Mouse (Mus musculus) ovary, postnatal 10 days (tissue): ENCODE measurements around the gene Trp53rka.
"Not testable (repeated sequence)": the region's sequence is repeated elsewhere in the genome, so short reads cannot be mapped to it uniquely, and the experiment has no call there.

ENCODE experiments used
- DNase-seq: peaks from one replicate; pipeline ENCODE4 v3.0.0; 2022; ENCODE audit warnings: low spot score

Gene Trp53rka

DNA sequence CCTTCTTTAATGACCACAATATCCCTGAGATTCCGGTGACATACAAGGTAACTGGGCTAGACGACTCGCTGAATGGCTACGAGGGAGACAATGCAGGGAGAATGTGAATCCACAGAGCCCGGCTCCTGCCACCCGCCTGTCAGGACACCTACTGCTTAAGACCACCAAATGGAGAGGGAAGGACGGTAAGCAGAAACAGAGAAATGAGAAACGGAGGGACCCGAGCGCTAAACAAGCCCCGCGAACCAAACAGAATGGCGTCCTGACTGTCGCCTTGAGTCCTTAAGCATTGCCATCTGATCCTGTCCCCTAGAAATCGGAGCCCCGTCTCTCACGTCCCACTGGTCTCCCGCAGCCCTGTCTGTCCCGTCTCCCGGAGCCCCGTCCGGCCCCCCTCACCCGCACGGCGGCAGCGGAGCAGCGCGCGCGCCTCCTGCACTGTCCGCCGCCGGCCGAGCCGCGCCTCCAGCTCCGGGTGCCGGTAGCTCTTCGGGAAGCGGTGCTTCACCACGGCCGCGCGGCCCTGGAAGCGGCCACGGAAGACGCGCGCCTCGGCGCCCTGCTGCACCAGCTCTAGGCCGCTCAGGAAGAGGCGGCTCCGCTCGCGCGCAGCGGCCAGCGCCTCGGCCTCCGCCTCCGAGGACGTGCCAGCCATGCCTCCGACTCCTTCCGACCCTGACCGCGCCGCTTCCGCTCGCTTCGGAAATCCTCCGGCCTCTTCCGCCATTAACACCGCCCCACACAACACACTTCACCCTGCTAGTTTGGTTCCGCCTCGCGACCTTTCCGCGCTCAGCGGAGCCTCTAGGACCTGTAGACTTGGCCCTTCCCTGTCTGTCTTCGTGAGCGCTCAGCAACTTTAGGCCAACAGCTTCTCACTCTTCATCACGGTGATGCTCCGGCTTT lies at the start of gene Trp53rka:
TSS of gene Trp53rka (minus strand) at position 677 of the 906 bp plus-strand sequence.
- peak; percentile 58 for DNase-seq

DNA sequence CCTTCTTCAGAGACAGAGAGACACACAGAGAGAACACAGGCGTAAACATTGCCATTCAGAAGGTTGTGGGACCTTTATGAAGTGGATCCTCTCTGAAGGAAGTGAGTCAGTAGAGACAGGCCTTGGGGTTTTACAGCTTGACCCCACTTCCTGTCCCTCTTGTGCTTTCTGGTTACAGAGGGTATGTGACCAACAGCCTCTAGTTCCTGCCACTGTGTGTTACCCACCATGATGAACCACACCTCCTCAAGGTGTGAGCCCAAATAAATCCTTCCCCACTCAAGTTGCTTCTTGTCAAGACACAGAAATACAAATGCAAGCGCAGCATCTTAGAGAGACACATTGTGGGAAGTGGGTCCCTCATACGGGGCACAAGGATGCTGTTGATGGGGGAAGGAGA lies 47.9 kb upstream of the Trp53rka start:
- DNase-seq, result no peak

DNA sequence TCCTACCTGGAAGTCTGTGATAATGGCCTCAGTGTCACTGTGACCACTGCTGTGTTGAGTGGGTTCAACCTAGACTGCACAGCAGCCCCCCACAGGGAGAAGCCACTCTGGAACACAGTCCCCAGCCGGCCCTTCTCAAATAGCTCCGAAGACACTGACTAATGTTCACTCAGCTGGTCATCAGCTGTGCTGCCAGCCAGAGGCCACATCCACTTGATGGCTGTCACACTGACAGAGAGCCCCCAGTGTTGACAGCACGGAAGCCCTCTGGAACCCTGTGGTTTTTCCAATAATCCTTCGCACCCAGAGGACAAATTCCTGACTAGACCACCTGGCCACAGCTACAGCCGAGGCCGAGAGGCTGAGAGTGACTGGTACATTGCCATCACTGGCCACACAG lies 40.7 kb upstream of the Trp53rka start:
- no peak for DNase-seq

DNA sequence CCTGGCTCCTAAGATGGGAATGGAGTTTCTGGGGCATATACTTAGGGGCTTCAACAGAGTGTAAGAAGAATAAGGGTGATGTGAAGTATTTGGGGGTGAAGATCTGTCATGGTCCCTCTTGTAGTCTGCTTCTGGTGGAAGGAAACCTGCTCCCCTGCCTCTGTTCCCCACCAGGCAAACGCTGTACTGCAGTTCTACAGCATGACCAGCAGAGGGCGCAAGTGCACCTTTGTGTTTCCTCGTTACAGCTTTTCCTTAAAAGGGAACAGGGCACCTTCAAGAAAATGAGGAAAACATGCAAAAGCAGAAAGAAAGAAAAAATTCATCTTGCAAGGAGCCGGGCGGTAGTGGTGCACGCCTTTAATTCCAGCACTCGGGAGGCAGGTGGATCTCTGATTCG lies 36.0 kb upstream of the Trp53rka start:
- DNase-seq, result peak; percentile 41

DNA sequence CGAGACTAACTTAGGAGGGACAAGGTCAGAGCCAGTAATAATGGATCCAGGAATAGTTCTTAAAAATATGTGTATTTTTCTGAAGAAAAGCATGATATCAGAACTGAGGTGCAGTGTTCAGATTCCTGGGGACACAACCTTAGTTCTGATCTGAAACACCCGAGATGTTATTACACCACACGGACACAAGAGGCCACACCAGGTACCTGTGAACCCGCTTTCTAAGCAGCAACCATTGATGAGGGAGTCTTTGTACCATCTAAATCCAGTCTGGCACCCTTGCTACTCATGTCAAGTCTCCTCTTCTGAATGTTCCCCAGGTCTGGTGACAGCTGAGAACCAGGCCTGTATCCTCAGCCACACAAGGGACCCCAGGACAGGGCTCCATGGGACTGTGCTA lies 32.5 kb upstream of the Trp53rka start:
- DNase-seq, result no peak

DNA sequence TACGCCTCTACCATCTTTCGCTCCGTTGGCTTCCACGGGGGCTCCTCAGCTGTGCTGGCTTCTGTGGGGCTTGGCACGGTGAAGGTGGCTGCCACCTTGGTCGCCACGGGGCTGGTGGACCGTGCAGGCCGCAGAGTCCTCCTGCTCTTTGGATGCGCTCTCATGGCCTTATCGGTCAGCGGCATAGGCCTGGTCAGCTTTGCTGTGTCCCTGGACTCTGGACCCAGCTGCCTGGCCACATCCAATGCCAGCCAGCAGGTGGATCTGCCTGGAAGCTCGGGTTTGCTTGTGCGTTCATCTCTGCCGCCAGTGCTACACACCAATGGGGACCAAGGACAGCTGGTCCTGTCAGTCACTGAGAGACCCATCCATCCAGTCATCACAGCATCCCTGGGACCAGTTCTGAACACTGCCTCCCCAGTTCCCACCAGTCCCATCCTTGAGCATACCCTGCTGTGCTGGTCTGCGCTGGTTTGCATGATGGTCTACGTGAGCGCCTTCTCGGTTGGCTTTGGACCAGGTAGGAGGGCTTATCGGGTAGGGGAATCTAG lies 22.1 kb upstream of the Trp53rka start:
- DNase-seq, result no peak

DNA sequence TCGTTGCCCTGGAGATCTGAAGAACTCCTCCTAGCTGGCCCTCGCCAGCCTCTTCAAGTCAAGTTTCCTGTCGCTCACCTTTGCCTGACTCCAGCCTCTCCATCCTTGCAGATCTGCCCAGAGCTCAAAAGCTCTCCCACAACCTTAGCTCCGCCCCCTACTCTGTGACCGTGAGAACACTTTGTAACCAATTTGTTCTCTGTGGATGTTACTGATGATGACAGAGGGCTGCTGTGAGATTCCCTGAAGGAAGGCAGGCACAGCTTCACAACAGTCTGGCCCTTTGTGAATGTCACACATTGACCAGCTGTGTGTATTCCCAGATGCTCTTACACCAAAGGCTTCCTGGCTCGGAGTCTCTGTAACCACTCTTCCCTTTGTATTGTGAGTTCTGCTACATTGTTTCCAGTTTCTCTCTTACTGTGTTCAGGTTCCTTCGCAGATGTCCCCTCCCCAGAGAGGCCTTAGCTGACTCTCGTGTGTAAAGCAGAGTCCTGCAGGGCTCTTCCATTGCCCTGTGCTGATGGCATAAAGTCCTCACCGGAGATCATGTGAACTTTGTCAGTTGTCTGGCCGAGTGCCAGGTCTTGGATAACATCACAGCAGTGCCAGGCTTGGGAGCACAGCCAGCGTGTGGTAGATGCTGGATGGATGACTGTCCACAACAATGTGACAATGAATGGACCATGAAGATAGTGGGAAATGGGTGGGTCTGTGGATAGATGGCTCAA lies 19.9 kb upstream of the Trp53rka start:
- DNase-seq, result no peak

DNA sequence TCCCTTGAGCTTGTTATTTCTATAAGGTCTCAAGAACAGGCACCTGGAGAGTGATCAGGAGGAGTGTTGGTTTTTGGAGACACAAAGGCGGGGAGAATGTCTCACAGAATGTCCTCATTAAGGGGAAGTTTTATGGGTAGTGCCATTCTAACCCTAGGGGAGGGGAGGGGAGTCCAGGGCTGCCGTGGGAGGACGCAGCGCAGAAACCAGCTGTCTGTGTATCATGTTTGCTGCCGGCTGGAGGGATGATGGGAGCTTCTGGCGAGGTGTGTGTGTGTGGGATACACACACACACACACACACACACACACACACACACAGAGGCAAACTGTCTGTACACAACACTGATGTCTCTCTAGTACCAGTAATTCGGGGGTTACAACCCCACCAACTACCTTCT lies 19.3 kb upstream of the Trp53rka start:
- DNase-seq, result no peak

DNA sequence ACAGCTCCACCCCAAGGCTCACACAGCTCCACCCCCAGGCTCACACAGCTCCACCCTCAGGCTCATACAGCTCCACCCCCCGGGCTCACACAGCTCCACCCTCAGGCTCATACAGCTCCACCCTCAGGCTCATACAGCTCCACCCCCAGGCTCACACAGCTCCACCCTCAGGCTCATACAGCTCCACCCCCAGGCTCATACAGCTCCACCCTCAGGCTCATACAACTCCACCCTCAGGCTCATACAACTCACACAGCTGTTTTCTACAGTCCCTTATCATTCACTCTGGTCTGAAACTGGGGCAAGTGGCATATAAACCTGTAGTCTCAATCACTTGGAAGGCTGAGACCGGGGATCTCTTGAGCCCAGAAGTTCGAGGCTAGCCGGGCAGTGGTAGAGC lies 18.4 kb upstream of the Trp53rka start:
- not testable (repeated sequence) for DNase-seq

DNA sequence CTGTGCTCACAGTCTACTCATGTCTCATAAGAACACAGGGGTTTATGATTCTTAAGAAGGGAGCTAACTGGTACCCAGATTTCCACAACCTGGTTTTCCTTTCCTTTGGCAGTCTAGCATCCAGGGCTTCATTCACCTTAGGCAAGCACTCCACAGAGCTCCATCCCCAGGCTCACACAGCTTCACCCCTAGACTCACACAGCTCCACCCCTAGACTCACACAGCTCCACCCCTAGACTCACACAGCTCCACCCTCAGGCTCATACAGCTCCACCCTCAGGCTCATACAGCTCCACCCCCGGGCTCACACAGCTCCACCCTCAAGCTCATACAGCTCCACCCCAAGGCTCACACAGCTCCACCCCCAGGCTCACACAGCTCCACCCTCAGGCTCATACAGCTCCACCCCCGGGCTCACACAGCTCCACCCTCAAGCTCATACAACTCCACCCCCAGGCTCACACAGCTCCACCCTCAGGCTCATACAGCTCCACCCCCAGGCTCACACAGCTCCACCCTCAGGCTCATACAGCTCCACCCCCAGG lies 17.9 kb upstream of the Trp53rka start:
- DNase-seq, result not testable (repeated sequence)

DNA sequence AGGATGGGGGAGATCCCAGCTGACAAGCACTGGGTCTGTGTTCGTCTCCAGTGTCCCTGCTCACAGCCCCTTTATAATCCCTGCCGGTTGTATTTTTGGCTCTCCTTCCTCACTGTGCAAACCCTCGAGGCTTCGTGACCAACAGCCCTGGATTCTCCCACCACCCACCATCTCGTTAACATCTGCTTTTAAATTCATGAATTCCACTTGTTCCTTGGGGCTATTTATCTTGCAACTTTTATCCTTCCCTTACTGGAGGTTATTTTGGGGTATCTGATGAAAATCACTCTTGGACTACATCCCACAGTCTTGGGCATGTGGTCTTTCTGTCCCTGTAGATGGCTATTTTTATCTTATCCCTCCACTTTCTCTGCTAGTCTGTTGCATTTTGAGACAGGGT lies 17.3 kb upstream of the Trp53rka start:
- no peak for DNase-seq

DNA sequence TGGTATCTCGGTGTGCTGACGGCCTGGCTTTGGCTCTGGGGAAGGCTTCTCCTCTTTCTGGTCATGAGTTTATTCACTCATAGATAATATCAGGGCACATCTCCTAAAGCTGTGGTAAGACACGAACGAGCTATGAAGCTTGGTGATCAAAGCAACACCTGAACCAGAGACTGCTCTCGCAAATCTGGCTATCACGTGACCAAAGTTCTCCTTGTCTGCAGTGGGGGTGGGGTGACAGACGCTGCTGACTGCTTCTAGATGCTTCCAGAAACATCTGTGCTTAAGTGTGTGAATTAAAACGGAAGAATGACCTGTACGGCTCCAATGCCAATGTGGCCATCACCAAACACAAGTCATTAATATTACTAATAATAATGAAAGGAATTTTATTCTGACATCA lies 16.6 kb upstream of the Trp53rka start:
- no peak for DNase-seq

DNA sequence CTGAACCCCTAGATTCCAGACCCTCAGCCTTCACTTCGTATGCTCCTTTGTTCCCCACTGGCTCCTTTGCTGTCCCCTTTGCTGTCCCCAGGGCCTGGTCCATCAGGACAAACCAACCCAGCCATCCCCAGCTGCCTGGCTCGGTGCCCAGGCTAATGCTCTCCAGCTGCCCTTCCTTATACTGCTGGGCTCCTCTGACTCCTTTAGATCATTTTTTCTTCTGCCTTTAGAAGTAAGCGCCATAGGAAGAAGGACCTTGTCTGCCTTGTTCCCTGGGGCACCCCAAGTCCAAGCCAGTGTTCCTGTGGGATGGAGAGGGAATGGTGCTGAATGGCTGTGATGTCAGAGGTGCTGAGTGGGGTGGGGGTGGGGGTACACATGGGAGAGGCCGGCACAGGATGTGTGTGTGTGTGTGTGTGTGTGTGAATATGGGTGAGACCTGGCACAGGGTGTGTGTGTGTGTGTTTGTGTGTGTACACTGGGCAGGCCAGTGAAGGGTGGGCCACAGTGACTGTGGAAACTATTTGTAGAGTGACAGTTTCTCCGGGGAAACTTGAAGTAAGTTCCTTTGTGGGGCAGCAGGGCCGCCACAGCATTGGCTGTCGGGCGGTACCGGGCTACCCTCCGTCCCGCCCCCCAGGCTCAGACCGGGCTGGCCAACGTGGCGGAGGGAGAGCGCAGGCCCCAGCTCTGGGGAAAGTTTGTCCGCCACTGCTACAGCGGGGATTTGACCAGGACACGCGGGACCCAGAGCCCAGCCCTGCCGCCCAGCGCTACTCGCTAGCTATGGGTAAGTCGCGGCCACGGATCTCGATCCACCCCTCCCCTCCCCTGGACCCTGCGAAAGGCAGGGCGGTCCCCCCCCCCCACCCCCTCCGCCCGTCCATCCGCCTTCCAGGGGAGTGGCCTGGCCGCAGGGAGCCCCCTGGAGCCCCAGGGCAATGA lies 10.4 kb upstream of the Trp53rka start, which contains the start of gene Slc2a10:
TSS of gene Slc2a10 (plus strand) at position 529 of the 945 bp plus-strand sequence.
- DNase-seq, result peak; percentile 39

DNA sequence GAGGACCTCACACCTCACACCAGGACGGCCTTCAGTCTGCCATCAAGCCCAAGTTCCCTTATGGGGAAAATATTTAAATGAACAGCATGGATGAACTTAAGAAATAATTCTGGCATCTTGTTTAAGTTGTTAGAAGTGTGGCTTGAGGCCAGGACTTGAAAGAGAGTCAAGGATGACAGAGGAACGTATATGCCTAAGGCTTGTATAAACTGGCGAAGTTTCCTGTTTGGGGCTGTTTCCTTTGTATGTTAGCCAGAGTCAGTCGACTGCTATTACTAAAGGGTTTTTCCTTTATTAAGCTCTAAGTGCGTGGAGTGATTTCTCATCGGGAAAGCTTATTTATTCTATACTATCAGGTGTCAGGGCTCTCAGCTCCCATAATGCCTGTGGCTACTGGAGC lies 5.7 kb upstream of the Trp53rka start:
- no peak for DNase-seq

DNA sequence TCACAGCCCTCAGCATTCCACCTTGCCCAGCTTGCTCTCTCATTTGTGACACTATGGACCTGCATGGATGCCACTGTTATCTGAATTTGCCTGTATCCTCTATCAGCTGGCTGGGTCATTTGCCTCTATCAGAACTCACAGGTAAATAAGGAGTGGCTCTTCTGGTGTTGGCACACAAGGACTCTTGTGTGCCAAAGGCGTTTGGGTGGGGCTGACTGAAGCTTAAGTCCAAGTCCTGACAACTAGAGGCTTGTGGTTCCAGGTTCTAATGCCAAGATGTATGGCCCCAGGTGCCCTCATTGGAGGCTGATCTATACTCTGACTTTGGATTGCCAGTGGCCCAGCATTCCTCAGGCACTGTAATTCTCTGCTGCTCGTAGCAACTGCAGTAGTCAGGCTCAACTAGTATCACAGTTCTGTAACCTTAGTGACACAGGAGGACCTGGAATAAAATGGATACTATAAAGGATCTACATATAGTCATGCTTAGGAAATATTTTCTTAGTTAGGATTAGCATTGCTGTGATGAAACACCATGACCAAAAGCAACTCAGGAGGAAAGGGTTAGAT lies 4.7 kb upstream of the Trp53rka start:
- no peak for DNase-seq

DNA sequence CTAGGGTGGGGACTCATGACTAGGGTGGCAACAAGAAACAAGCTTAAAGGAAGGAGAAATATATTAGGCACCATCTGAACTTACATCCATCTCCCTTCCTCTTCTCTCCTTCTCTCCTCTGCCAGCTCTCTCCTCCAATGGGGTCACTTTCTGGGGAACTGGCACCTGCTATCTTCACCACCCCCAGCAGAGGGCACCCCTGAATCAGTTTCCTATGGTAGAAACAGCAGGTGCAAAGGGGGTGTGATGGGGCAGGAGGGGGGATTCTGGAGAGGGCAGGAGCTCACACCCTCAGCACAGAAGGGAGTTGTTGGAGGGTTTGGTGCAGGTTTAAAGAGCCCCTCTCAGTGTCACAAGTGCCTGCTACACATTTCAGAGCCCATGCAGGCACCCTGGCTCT lies 3.1 kb upstream of the Trp53rka start:
- no peak for DNase-seq

DNA sequence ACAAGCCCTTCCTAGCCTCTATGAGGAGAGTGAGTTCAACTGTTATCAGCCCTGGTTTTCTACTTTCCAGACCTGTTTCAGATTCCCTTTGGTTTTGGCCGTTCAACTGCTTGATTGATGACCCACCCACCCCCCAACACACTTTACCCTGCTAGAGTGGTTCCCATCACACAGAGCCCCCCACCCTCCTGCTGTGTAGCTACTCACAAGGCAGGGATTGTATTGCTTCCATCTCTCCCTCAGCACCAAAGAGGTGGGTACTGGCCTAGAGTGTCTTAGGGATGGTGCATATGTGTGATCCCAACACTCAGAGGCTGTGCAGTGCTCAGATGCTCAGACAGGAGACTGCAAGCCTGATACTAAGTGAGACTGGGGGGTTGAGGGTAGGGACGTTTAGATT lies 1.4 kb upstream of the Trp53rka start:
- DNase-seq, result no peak

DNA sequence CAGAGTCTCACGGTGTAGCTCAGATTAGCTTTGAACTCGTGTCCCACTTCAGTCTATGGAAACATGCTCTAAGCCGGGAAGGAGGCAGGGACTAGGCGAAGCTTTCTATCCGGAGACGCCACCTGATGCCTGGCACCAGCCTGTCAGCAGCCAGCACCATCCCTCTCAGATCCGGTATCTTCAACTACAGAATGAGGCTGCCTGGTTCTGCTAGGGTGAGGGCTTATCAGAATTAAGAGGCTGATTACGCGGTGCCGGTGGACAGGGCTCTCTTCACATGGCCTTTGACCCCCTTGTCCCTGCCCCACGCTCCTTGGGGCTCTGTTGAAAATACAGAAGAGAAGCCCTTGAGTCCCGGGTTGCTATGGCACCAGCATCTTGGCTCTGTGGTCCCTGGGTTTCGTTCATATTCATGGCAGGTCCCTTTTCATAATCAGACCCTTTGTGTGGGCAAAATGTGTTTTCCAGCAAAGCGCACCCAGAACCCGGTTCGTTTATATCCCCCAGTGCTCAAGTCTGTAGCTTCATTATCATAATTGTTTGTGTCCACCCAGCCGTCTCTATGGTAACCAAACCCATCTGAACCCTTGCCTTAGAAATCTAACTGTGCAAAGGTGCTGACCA lies 575 bp upstream of the Trp53rka start:
- no peak for DNase-seq

DNA sequence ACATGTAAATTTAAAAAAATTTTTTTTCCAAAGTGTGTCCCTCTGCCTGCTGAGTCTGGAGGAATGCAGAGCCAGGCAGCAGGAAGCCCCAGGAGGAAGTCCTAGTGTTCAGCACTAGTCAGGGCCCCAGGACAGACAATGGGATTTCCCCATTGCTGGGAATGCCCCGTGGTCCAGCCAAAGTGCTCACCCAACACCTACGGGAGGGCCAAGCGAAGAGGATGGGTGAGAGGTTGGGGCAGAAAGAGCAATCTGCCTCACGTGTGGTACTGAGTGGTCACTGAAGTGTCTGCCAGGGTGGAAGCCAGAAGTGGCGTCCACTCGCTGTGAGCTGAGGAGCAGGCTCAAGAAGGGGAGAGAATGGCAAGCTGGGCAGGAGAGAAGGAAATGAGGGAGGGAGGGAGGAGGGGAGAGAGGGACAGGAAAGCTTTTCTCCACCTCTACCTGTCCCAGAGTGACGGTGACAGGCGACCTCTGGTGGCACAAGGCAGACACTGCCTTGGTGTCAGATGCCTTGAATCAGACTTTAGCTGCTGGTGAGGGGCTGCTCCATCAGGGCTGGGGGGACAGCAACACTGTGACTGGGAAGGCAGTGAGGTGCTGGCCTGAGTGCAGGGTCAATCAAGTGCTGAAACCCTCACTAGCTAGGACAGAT lies 6.1 kb downstream of the Trp53rka start:
- DNase-seq, result peak; percentile 13

DNA sequence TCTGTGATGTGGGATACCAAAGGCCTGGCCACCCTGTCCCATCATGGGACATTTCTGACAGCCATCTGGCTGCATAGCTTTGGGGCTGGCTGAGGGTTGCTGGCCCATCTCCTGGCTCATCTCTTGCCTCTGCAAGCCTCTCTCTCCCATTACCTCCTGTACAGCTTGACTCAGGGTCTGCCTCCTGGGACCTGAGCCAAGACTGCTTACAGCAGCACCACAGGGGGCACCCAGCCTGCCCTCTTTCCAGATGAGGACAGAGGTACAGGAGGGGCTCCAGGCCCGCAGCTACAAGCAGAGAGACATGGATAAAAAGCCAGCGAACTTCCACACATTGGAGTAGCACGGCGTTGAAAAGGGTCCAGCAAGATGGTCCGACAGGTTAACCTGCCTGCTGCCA lies 6.7 kb downstream of the Trp53rka start:
- no peak for DNase-seq
